In the genomic region with DNA sequence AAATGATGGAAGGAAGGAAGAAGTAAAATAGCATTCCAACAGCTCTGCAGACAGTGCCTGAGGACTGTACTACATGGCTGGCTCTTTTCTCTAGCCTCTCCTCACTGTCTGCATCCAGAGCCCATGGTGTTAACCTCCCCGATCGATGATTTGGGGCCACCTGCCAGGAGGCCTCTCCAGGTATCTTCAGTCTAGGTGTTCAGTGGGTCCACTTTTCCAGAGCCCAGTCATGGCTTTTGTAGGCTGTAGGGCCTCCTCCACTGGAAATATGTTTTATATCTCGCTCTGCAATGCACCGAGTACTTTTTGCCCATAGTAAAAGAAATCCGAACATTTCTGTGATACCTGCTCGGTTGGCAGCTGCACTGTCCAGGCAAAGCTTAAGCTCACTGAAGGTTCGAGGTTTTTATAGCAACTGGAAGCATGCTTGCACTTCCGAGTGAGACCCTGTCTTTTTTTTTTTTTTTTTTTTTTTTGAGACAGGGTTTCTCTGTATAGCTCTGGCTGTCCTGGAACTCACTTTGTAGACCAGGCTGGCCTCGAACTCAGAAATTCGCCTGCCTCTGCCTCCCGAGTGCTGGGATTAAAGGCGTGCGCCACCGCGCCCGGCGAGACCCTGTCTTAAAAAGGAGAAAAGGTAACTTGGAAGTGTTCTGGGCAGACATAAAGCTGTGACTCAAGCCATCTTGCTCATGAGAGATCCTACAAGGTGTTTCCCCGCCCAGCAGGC, we compare ENCODE assay signal across 8 mouse cellular contexts. TPM values are rescaled to one million over a fixed set of nuclear protein-coding genes. Genes with fewer than 3 reads are reported as not detected.
A peak's percentile ranks its signal among the peaks of the same experiment; 100 is the strongest.
DNase-seq lines count a peak whose midpoint lies in the region; ATAC-seq and TF ChIP-seq lines count a peak whose summit lies in the region.

No protein-coding gene starts in this region.

- DNase-seq in lung, postnatal 4 days = no peak
- no peak for DNase-seq in right cerebral cortex, adult 18-20 months
- no peak for DNase-seq in right cerebral cortex, postnatal 10 days (ENCODE audit: low spot score in 2 of 2)

- H3K9ac ChIP-seq in lung, embryonic 15.5 days = peak overlapping the region; percentile 89; the same call in 1 of the 2 replicates
- H3K9ac ChIP-seq in forebrain, embryonic 15.5 days (replicated peaks) = peak overlapping the region; percentile 83; the same call in 1 of the 2 replicates
- H3K9ac ChIP-seq in limb, embryonic 13.5 days = no peak overlapping the region

- no peak for TF ChIP-seq CTCF in olfactory bulb, adult 2 months (IDR thresholded peaks at IDR 0.05; ENCODE audit: insufficient read depth, low read depth, low read length)

- peak overlapping the region; percentile 77; the same call in 1 of the 2 replicates for H3K4me2 ChIP-seq in lung, embryonic 15.5 days
- peak overlapping the region; percentile 91 for H3K4me2 ChIP-seq in forebrain, embryonic 15.5 days (replicated peaks)
- H3K4me2 ChIP-seq in limb, embryonic 13.5 days (replicated peaks) = peak overlapping the region; percentile 81

- H3K27me3 ChIP-seq in lung, embryonic 15.5 days = no peaks in the 10 kb centered on the region
- H3K27me3 ChIP-seq in forebrain, embryonic 15.5 days = no peaks in the 10 kb centered on the region
- no peaks in the 10 kb centered on the region for H3K27me3 ChIP-seq in limb, embryonic 13.5 days

- peak overlapping the region; percentile 33; the same call in 1 of the 2 replicates for H3K27ac ChIP-seq in lung, embryonic 15.5 days
- no peak overlapping the region for H3K27ac ChIP-seq in forebrain, embryonic 15.5 days (replicated peaks)
- H3K27ac ChIP-seq in limb, embryonic 13.5 days = no peak overlapping the region
- H3K27ac ChIP-seq in olfactory bulb, adult 2 months (ENCODE audit: insufficient read depth, low read depth, low read length) = no peak overlapping the region

- peaks cover 12% of the 10 kb centered on the region for H3K4me1 ChIP-seq in lung, embryonic 15.5 days
- H3K4me1 ChIP-seq in forebrain, embryonic 15.5 days = peaks cover 9% of the 10 kb centered on the region
- H3K4me1 ChIP-seq in limb, embryonic 13.5 days = peaks cover 14% of the 10 kb centered on the region
- H3K4me1 ChIP-seq in olfactory bulb, adult 2 months (ENCODE audit: control insufficient read depth, insufficient read depth, low read length) = peaks cover 13% of the 10 kb centered on the region

- H3K9me3 ChIP-seq in lung, embryonic 15.5 days = no peaks in the 10 kb centered on the region
- H3K9me3 ChIP-seq in forebrain, embryonic 15.5 days = no peaks in the 10 kb centered on the region
- H3K9me3 ChIP-seq in limb, embryonic 13.5 days = no peaks in the 10 kb centered on the region

- 42% methylated on average over 18 of the region's 18 CpGs for WGBS in lung, embryonic 15.5 days
- WGBS in forebrain, embryonic 15.5 days = 47% methylated on average over 18 of the region's 18 CpGs
- 46% methylated on average over 18 of the region's 18 CpGs for WGBS in limb, embryonic 13.5 days
- 48% methylated on average over 18 of the region's 18 CpGs for WGBS in olfactory bulb, adult 2 months

- TF ChIP-seq POLR2A in olfactory bulb, adult 2 months (IDR thresholded peaks at IDR 0.05; ENCODE audit: insufficient read depth, low read depth, low read length) = no peak

- H3K36me3 ChIP-seq in lung, embryonic 15.5 days = peaks cover 3% of the 10 kb centered on the region; the same call in 1 of the 2 replicates
- no peaks in the 10 kb centered on the region for H3K36me3 ChIP-seq in forebrain, embryonic 15.5 days
- peaks cover 14% of the 10 kb centered on the region for H3K36me3 ChIP-seq in limb, embryonic 13.5 days

- peak overlapping the region; percentile 86 for H3K4me3 ChIP-seq in lung, embryonic 15.5 days
- H3K4me3 ChIP-seq in forebrain, embryonic 15.5 days = peak overlapping the region; percentile 87
- H3K4me3 ChIP-seq in limb, embryonic 13.5 days = peak overlapping the region; percentile 90
- peak overlapping the region; percentile 89 for H3K4me3 ChIP-seq in olfactory bulb, adult 2 months (ENCODE audit: insufficient read depth, low read depth, low read length)

- no peak for ATAC-seq in lung, embryonic 15.5 days (ENCODE audit: borderline replicate concordance, extremely low read depth, low FRiP score, low TSS enrichment)
- no peak; the same call in 1 of the 2 replicates for ATAC-seq in forebrain, embryonic 15.5 days (replicated peaks)
- peak; percentile 33 for ATAC-seq in limb, embryonic 13.5 days (ENCODE audit: low FRiP score, low read depth)
- no peak for ATAC-seq in frontal cortex, adult (ENCODE audit: low TSS enrichment)

RNA-seq across cellular contexts. Expression of a gene that starts 0.4 kb away (rescaled TPM):
- polyA plus RNA-seq in lung, embryonic 15.5 days (2015; fragmentation: Nextera tagmentation; extraction: Ambion mirVana) = 128 and 138 TPM in 2 replicates
- 110 and 112 TPM in 2 replicates for polyA plus RNA-seq in forebrain, embryonic 15.5 days (2015; fragmentation: Nextera tagmentation; extraction: Ambion mirVana)
- 144 and 148 TPM in 2 replicates for polyA plus RNA-seq in limb, embryonic 13.5 days (2015; fragmentation: Nextera tagmentation; extraction: Ambion mirVana)
- polyA plus RNA-seq in olfactory bulb, adult 2 months (2012; ENCODE audit: insufficient read depth, insufficient read length, low replicate concordance, missing spikeins) = not detected in 2 replicates

RNA-seq across cellular contexts. Expression of a gene that starts 23.7 kb away (rescaled TPM):
- 212 and 217 TPM in 2 replicates for polyA plus RNA-seq in lung, embryonic 15.5 days (2015; fragmentation: Nextera tagmentation; extraction: Ambion mirVana)
- 75.1 and 78.9 TPM in 2 replicates for polyA plus RNA-seq in forebrain, embryonic 15.5 days (2015; fragmentation: Nextera tagmentation; extraction: Ambion mirVana)
- polyA plus RNA-seq in limb, embryonic 13.5 days (2015; fragmentation: Nextera tagmentation; extraction: Ambion mirVana) = 166 and 177 TPM in 2 replicates
- polyA plus RNA-seq in olfactory bulb, adult 2 months (2012; ENCODE audit: insufficient read depth, insufficient read length, low replicate concordance, missing spikeins) = not detected in 2 replicates

RNA-seq across cellular contexts. Expression of a gene that starts 35.3 kb away (rescaled TPM):
- polyA plus RNA-seq in lung, embryonic 15.5 days (2015; fragmentation: Nextera tagmentation; extraction: Ambion mirVana) = 6.6 and 7.9 TPM in 2 replicates
- polyA plus RNA-seq in forebrain, embryonic 15.5 days (2015; fragmentation: Nextera tagmentation; extraction: Ambion mirVana) = 0.59 and 0.91 TPM in 2 replicates
- 2.2 and 3.1 TPM in 2 replicates for polyA plus RNA-seq in limb, embryonic 13.5 days (2015; fragmentation: Nextera tagmentation; extraction: Ambion mirVana)
- not detected in 2 replicates for polyA plus RNA-seq in olfactory bulb, adult 2 months (2012; ENCODE audit: insufficient read depth, insufficient read length, low replicate concordance, missing spikeins)

RNA-seq across cellular contexts. Expression of a gene that starts 48.7 kb away (rescaled TPM):
- polyA plus RNA-seq in lung, embryonic 15.5 days (2015; fragmentation: Nextera tagmentation; extraction: Ambion mirVana) = 761 and 785 TPM in 2 replicates
- 668 and 672 TPM in 2 replicates for polyA plus RNA-seq in forebrain, embryonic 15.5 days (2015; fragmentation: Nextera tagmentation; extraction: Ambion mirVana)
- polyA plus RNA-seq in limb, embryonic 13.5 days (2015; fragmentation: Nextera tagmentation; extraction: Ambion mirVana) = 765 and 779 TPM in 2 replicates
- polyA plus RNA-seq in olfactory bulb, adult 2 months (2012; ENCODE audit: insufficient read depth, insufficient read length, low replicate concordance, missing spikeins) = not detected in 2 replicates

RNA-seq across cellular contexts. Expression of a gene that starts 57.7 kb away (rescaled TPM):
- 116 TPM in 2 replicates for polyA plus RNA-seq in lung, embryonic 15.5 days (2015; fragmentation: Nextera tagmentation; extraction: Ambion mirVana)
- 112 and 115 TPM in 2 replicates for polyA plus RNA-seq in forebrain, embryonic 15.5 days (2015; fragmentation: Nextera tagmentation; extraction: Ambion mirVana)
- 108 and 110 TPM in 2 replicates for polyA plus RNA-seq in limb, embryonic 13.5 days (2015; fragmentation: Nextera tagmentation; extraction: Ambion mirVana)
- not detected in 2 replicates for polyA plus RNA-seq in olfactory bulb, adult 2 months (2012; ENCODE audit: insufficient read depth, insufficient read length, low replicate concordance, missing spikeins)
